Mouse (Mus musculus) intestine, embryonic 14.5 days (tissue): ENCODE measurements around the gene E2f1. TPM values are rescaled to one million over a fixed set of nuclear protein-coding genes. Genes with fewer than 3 reads are reported as not detected.

Experiments used
- ATAC-seq: fragments of 200-750 bp; cut with Nextera tagmentation; replicated peaks from 2 replicates; pipeline ENCODE4 v1.8.0; 2017; ENCODE audit warnings: low read depth, moderate number of reproducible peaks, moderate TSS enrichment, moderate library complexity; ENCODE audit not compliant: low FRiP score, low TSS enrichment
- DNase-seq: peaks from one replicate; pipeline ENCODE4 v3.0.0-alpha.2; 2018; ENCODE audit warnings: low spot score
- H3K27ac ChIP-seq: fragments of 300-500 bp; sonication (generic); 2 replicates; pipeline ENCODE4 v1.5.1; 2014; ENCODE audit warnings: low read depth, mild to moderate bottlenecking, control low read depth
- H3K27me3 ChIP-seq: fragments of 300-500 bp; sonication (generic); replicated peaks from 2 replicates; pipeline ENCODE4 v1.6.1; 2014; ENCODE audit warnings: low read length, control low read depth; ENCODE audit not compliant: control insufficient read depth, insufficient read depth
- H3K36me3 ChIP-seq: fragments of 300-500 bp; sonication (generic); 2 replicates; pipeline ENCODE4 v1.6.1; 2014; ENCODE audit warnings: low read length, control low read depth; ENCODE audit not compliant: control insufficient read depth, insufficient read depth
- H3K4me1 ChIP-seq: fragments of 300-500 bp; sonication (generic); replicated peaks from 2 replicates; pipeline ENCODE4 v1.6.1; 2014; ENCODE audit warnings: low read length, control low read depth, mixed read lengths; ENCODE audit not compliant: control insufficient read depth, insufficient read depth
- H3K4me2 ChIP-seq: fragments of 300-500 bp; sonication (generic); 2 replicates; pipeline ENCODE4 v1.6.1; 2014; ENCODE audit warnings: low read length
- H3K4me3 ChIP-seq: fragments of 300-500 bp; sonication (generic); 2 replicates; pipeline ENCODE4 v1.5.1; 2014; ENCODE audit warnings: low read depth, low read length, control low read depth, mixed read lengths
- H3K9ac ChIP-seq: fragments of 300-500 bp; sonication (generic); 2 replicates; pipeline ENCODE4 v1.6.1; 2014; ENCODE audit warnings: mild to moderate bottlenecking, low read length
- H3K9me3 ChIP-seq: fragments of 300-500 bp; sonication (generic); 2 replicates; pipeline ENCODE4 v1.6.1; 2016; ENCODE audit warnings: low read length, control low read depth; ENCODE audit not compliant: control insufficient read depth
- WGBS: fragments of 180-500 bp; shearing (Covaris S2); extraction: QIAGEN DNeasy Blood & Tissue Kit; methylation state at CpG from one replicate; pipeline ENCODE4 v1.1.7; 2014; 5-methylcytosine and 5-hydroxymethylcytosine counted together
- polyA plus RNA-seq: library from polyadenylated mRNA; unstranded; fragments of >200 nt; fragmentation: Nextera tagmentation; extraction: Ambion mirVana; gene quantifications from 2 replicates; pipeline ENCODE4 v1.2.1, GENCODE M21; 2014

Gene E2f1
- polyA plus RNA-seq, result 10.7 and 10.8 TPM in 2 replicates

GRCm38 (mm10) chr2:154569836-154570286 is at the start of gene E2f1:
TSS of gene E2f1 (minus strand) at chr2:154569892.
- peak within 1 kb of the TSS; percentile 75 for H3K9ac ChIP-seq
- no peaks in the 10 kb centered on the region for H3K9me3 ChIP-seq
- peak; percentile 96 for DNase-seq
- under 1% methylated on average over 44 of the region's 44 CpGs for WGBS
- peaks cover 26% of the 10 kb centered on the region for H3K4me1 ChIP-seq
- peak within 1 kb of the TSS; percentile 93 for H3K27ac ChIP-seq
- H3K36me3 ChIP-seq, result 0 out of 2 replicates have a peak, but pooled peaks cover under 1% of the 10 kb centered on the region
- H3K27me3 ChIP-seq, result no peaks in the 10 kb centered on the region
- H3K4me2 ChIP-seq, result peak within 1 kb of the TSS; percentile 77
- H3K4me3 ChIP-seq, result peak within 1 kb of the TSS; percentile 74
- peak; percentile 97 for ATAC-seq

DNA sequence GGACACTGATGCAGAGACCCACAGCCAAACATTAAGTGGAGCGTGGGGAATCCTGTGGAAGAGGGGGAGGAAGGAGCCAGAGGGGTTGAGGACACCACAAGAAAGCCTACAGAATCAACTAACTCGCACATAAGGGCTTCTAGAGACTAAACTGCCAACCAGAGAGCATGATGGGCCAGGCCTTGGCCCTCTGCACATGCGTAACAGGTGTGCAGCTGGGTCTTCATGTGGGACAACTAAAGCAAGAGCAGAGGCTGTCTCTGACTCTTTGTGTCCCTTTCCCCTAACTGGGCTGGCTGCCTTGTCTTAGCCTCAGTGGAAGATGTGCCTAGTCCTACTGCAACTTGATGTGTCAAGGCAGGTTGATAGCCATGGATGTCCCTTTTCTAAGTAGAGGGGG is 47.4 kb upstream of the E2f1 start:
- no peak overlapping the region for H3K4me2 ChIP-seq
- WGBS, result 93% methylated on average over 3 of the region's 3 CpGs
- H3K9ac ChIP-seq, result no peak overlapping the region
- H3K27ac ChIP-seq, result no peak overlapping the region
- H3K4me1 ChIP-seq, result peaks cover 6% of the 10 kb centered on the region
- H3K9me3 ChIP-seq, result no peaks in the 10 kb centered on the region
- DNase-seq (no peak), ATAC-seq (no peak)
- no peaks in the 10 kb centered on the region for H3K36me3 ChIP-seq
- H3K4me3 ChIP-seq, result no peak overlapping the region
- no peaks in the 10 kb centered on the region for H3K27me3 ChIP-seq

DNA sequence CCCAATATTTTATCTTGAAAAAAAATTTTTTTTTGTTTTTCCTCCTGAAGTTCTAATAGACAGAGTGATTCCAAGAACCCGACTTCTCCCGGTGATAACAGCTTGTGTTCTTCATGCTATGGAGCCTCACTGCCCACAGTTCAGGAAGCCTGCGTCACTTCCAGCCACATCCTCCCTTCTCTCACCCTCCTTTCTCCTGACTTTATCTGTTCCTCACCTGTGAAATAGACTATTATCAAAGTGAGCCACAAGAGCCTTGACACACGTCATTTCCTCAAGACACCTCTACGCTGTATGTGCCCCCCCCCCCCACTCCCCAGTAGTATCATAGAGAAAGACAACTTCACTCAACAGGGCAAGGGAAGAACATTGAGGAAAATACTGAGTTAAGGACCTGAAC is 46.0 kb upstream of the E2f1 start:
- peaks cover 6% of the 10 kb centered on the region for H3K4me1 ChIP-seq
- 94% methylated on average over 5 of the region's 5 CpGs for WGBS
- DNase-seq (no peak), ATAC-seq (no peak)
- no peak overlapping the region for H3K27ac ChIP-seq
- no peak overlapping the region for H3K9ac ChIP-seq
- H3K4me2 ChIP-seq, result no peak overlapping the region
- H3K4me3 ChIP-seq, result no peak overlapping the region
- H3K9me3 ChIP-seq, result no peaks in the 10 kb centered on the region
- no peaks in the 10 kb centered on the region for H3K36me3 ChIP-seq
- H3K27me3 ChIP-seq, result no peaks in the 10 kb centered on the region

GRCm38 (mm10) chr2:154614841-154615576 is 45.3 kb upstream of the E2f1 start:
- DNase-seq (no peak), ATAC-seq (no peak)
- no peaks in the 10 kb centered on the region for H3K27me3 ChIP-seq
- H3K9ac ChIP-seq, result no peak overlapping the region
- peaks cover 6% of the 10 kb centered on the region for H3K4me1 ChIP-seq
- H3K9me3 ChIP-seq, result no peaks in the 10 kb centered on the region
- WGBS, result 69% methylated on average over 19 of the region's 19 CpGs
- no peak overlapping the region for H3K27ac ChIP-seq
- H3K36me3 ChIP-seq, result no peaks in the 10 kb centered on the region
- peak overlapping the region; percentile 75; the same call in 1 of the 2 replicates for H3K4me2 ChIP-seq
- H3K4me3 ChIP-seq, result no peak overlapping the region

DNA sequence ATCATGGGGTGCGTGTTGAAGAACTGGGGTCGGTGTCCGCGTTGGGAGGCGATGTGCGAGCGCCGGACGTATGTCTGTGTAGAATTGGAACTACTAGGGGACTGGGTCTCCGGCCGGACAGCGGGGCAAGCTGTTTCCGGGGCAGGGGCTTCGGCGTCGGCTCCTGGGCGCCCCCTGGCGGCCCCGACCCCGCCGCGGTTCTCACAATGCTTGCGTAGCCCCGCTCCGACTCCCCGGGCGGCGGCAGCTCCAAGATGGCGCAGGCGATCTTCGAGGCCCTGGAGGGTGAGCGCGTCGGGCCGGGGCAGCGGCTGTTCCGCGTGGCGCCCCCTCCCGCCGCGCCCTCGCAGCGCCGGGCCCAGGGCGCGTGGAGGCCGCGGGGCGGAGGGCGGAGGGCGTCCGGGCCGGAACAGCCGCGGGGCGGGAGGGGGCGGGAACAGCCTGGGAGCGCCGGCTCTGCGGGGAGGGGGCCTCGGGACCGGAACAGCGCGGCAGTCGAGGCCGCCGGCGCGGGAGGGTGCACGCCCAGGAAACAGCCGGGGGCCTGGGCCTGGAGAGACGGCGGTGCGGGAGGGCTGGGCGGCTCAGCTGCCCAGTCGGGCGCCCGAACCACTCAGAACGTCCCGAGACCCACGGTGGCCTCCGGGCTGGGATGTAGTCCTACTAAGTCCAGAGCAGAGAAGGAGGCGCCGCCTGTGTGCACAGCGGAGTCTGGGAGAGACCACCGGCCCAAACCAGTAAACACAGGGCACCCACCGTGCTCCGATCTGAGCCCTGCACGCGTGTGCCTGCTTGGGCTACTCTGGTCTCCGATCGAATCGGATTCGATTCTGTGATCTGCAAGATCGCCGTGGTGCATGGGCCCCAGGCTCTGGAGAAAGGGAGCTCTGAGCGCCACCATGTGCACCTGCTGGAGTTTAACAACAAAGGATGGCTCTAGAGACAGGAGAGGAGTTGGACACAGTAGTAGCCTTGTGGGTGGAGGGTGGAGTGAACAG is 43.7 kb upstream of the E2f1 start, which contains the start of the genes Zfp341 and 4930519P11Rik:
Gene Zfp341, plus strand, starts transcription at position 180 of the 998 bp plus-strand sequence.
Gene 4930519P11Rik, minus strand, starts transcription at position 320 of the 998 bp plus-strand sequence.
- H3K9ac ChIP-seq, result peak within 1 kb of the TSS; percentile 85
- H3K4me3 ChIP-seq, result peak within 1 kb of the TSS; percentile 51
- H3K27me3 ChIP-seq, result no peaks in the 10 kb centered on the region
- H3K4me1 ChIP-seq, result peaks cover 6% of the 10 kb centered on the region
- DNase-seq (peak; percentile 94), ATAC-seq (peak; percentile 96)
- under 1% methylated on average over 82 of the region's 98 CpGs for WGBS
- no peaks in the 10 kb centered on the region for H3K36me3 ChIP-seq
- H3K9me3 ChIP-seq, result no peaks in the 10 kb centered on the region
- peak within 1 kb of the TSS; percentile 97 for H3K27ac ChIP-seq
- H3K4me2 ChIP-seq, result peak within 1 kb of the TSS; percentile 75

DNA sequence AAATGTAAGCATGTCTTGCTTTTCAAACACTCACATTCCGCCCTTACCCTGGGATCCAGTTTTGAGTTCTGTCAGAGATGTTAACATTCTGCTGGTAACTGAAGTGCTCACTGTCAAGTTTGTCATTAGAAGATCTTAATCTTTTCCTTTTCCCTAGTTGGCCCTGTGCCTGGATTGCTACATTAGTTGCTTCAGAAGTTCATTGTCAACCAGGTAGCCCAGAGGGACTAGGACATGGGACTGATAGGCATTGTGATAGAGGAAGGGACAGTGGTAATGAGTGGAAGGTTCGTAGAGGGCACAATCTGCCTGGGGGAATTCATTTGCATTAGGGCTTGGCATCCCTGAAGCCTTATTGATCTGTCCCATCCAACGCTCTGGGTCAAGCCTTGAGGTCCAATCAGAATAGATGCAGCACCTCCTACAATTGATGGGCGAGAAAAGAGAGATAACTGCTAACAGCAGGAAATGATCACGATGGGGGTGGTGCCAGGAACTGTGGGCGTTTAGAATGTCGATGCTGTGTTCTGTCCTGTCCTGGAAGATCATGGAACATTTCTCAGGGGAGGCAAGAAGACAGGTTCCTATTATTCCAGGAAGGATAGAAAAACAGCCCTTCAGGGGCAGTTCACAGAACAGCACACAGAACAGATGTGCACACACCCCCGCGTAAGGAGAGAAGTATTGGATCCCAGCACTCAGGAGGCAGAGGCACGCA is 39.5 kb upstream of the E2f1 start:
- no peak for DNase-seq
- WGBS, result 69% methylated on average over 10 of the region's 10 CpGs
- H3K27ac ChIP-seq, result no peak overlapping the region

DNA sequence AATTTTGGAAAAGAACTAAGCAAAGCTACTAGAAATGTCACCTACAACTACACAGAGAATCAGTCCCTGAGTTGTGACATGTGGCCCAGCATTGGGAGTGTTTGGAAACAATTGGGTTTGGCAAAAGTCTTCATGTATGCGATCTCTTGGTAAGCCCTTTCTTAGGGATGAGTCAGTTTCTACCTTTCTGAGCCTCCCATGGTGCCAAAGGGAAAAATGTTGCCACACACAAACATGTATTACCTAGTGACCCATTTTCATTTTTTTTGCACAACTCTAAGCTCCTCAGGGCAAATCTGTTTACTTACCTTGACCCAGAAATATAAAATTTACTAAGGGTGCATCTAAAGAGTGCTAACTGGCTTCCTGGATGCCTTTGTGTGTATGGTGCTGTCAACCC is 37.3 kb upstream of the E2f1 start:
- no peaks in the 10 kb centered on the region for H3K9me3 ChIP-seq
- peaks cover 12% of the 10 kb centered on the region for H3K4me1 ChIP-seq
- no peak overlapping the region for H3K27ac ChIP-seq
- H3K4me3 ChIP-seq, result no peak overlapping the region
- no peaks in the 10 kb centered on the region for H3K36me3 ChIP-seq
- H3K9ac ChIP-seq, result no peak overlapping the region
- H3K27me3 ChIP-seq, result no peaks in the 10 kb centered on the region
- no peak overlapping the region for H3K4me2 ChIP-seq
- no peak for DNase-seq
- ATAC-seq, result no peak
- 87% methylated on average over 1 of the region's 1 CpGs for WGBS

More for the DNA sequence above, 39.5 kb upstream of the E2f1 start:
- no peak overlapping the region for H3K9ac ChIP-seq
- H3K4me3 ChIP-seq, result no peak overlapping the region
- H3K36me3 ChIP-seq, result no peaks in the 10 kb centered on the region
- no peaks in the 10 kb centered on the region for H3K27me3 ChIP-seq
- no peak for ATAC-seq
- H3K9me3 ChIP-seq, result no peaks in the 10 kb centered on the region
- peaks cover 9% of the 10 kb centered on the region for H3K4me1 ChIP-seq
- H3K4me2 ChIP-seq, result no peak overlapping the region

GRCm38 (mm10) chr2:154604156-154604555 is 34.5 kb upstream of the E2f1 start:
- DNase-seq (no peak), ATAC-seq (no peak)
- no peaks in the 10 kb centered on the region for H3K27me3 ChIP-seq
- no peak overlapping the region for H3K9ac ChIP-seq
- WGBS, result 38% methylated on average over 7 of the region's 7 CpGs
- no peaks in the 10 kb centered on the region for H3K36me3 ChIP-seq
- no peaks in the 10 kb centered on the region for H3K9me3 ChIP-seq
- peaks cover 12% of the 10 kb centered on the region for H3K4me1 ChIP-seq
- H3K27ac ChIP-seq, result no peak overlapping the region
- peak overlapping the region; percentile 66 for H3K4me2 ChIP-seq
- H3K4me3 ChIP-seq, result peak overlapping the region; percentile 66
